Mouse (Mus musculus): Measurements from ENCODE around the gene Gm14214. TPM values are rescaled to one million over a fixed set of nuclear protein-coding genes. Genes with fewer than 3 reads are reported as not detected.

Gene Gm14214
- polyA plus RNA-seq, 1 experiment = not detected

DNA sequence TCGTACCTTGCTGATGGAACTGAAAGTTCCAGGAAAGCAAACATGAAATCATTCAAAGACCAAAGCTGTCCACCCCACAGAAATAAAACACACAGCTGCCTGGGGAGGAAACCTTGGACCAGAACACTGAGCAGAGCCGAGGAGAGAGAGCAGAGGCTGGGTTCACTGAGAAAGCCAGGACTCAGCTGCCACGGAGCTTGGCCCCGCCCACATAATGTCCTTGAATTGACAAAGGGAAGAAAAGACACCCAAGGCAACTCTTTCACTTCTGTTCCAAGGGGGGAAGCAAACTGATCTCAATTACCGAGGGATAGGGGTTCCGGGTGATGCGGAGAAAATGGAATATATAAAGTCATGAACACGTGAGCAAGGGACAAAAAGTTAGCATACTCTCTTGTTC, 17.9 kb downstream of the Gm14214 start:
- Histone ChIP-seq H3K4me3 (replicated peaks; ENCODE audit: insufficient read depth, low read depth, low read length) (no peak overlapping the region), H3K4me1 (ENCODE audit: control insufficient read depth, insufficient read depth, low read length) (no peaks in the 10 kb centered on the region), H3K27ac (ENCODE audit: insufficient read depth, low read length) (no peak overlapping the region), H3K27me3 (ENCODE audit: control insufficient read depth, insufficient read depth, low read length) (no peaks in the 10 kb centered on the region)
- 66% methylated on average over 8 of the region's 8 CpGs for WGBS
- no peak for DNase-seq
- TF ChIP-seq POLR2A (IDR thresholded peaks at IDR 0.05; ENCODE audit: borderline replicate concordance, insufficient read depth, low read length) (no peak), CTCF (IDR thresholded peaks at IDR 0.05; ENCODE audit: borderline replicate concordance, insufficient read depth, low read depth, low read length) (no peak)

- no peaks in the 10 kb centered on the region for H3K27me3 ChIP-seq (ENCODE audit: control insufficient read depth, insufficient read depth, low read length)
- WGBS = 34% methylated on average over 23 of the region's 23 CpGs
- H3K4me3 ChIP-seq (replicated peaks; ENCODE audit: insufficient read depth, low read depth, low read length) = no peak overlapping the region
- H3K4me1 ChIP-seq (ENCODE audit: control insufficient read depth, insufficient read depth, low read length) = no peaks in the 10 kb centered on the region
- no peak for DNase-seq
- H3K27ac ChIP-seq (ENCODE audit: insufficient read depth, low read length) = no peak overlapping the region
- TF ChIP-seq CTCF (IDR thresholded peaks at IDR 0.05; ENCODE audit: borderline replicate concordance, insufficient read depth, low read depth, low read length) = no peak
- no peak for TF ChIP-seq POLR2A (IDR thresholded peaks at IDR 0.05; ENCODE audit: borderline replicate concordance, insufficient read depth, low read length)
These were observed 20.5 kb downstream of the Gm14214 start for GRCm38 (mm10) chr2:154749046-154750036.

- TF ChIP-seq POLR2A (IDR thresholded peaks at IDR 0.05; ENCODE audit: borderline replicate concordance, insufficient read depth, low read length) (no peak), CTCF (IDR thresholded peaks at IDR 0.05; ENCODE audit: borderline replicate concordance, insufficient read depth, low read depth, low read length) (no peak; the same call in 1 of the 2 replicates)
- no peak overlapping the region for H3K27ac ChIP-seq (ENCODE audit: insufficient read depth, low read length)
These were observed 21.4 kb downstream of the Gm14214 start for GRCm38 (mm10) chr2:154748383-154748782.

GRCm38 (mm10) chr2:154743915-154744314, 25.9 kb downstream of the Gm14214 start:
- no peak for DNase-seq
- H3K27ac ChIP-seq (ENCODE audit: insufficient read depth, low read length) = no peak overlapping the region
- TF ChIP-seq CTCF (IDR thresholded peaks at IDR 0.05; ENCODE audit: borderline replicate concordance, insufficient read depth, low read depth, low read length) (no peak), POLR2A (IDR thresholded peaks at IDR 0.05; ENCODE audit: borderline replicate concordance, insufficient read depth, low read length) (no peak)
- H3K4me1 ChIP-seq (ENCODE audit: control insufficient read depth, insufficient read depth, low read length) = no peaks in the 10 kb centered on the region
- WGBS = 75% methylated on average over 4 of the region's 4 CpGs
- no peaks in the 10 kb centered on the region for H3K27me3 ChIP-seq (ENCODE audit: control insufficient read depth, insufficient read depth, low read length)
- no peak overlapping the region for H3K4me3 ChIP-seq (replicated peaks; ENCODE audit: insufficient read depth, low read depth, low read length)

More at GRCm38 (mm10) chr2:154748383-154748782, 21.4 kb downstream of the Gm14214 start:
- no peak overlapping the region for H3K4me3 ChIP-seq (replicated peaks; ENCODE audit: insufficient read depth, low read depth, low read length)
- H3K4me1 ChIP-seq (ENCODE audit: control insufficient read depth, insufficient read depth, low read length) = no peaks in the 10 kb centered on the region
- DNase-seq = no peak
- no peaks in the 10 kb centered on the region for H3K27me3 ChIP-seq (ENCODE audit: control insufficient read depth, insufficient read depth, low read length)
- WGBS = 86% methylated on average over 2 of the region's 2 CpGs

GRCm38 (mm10) chr2:154742911-154743819, 26.7 kb downstream of the Gm14214 start:
- no peaks in the 10 kb centered on the region for H3K27me3 ChIP-seq (ENCODE audit: control insufficient read depth, insufficient read depth, low read length)
- no peaks in the 10 kb centered on the region for H3K4me1 ChIP-seq (ENCODE audit: control insufficient read depth, insufficient read depth, low read length)
- H3K27ac ChIP-seq (ENCODE audit: insufficient read depth, low read length) = no peak overlapping the region
- TF ChIP-seq POLR2A (IDR thresholded peaks at IDR 0.05; ENCODE audit: borderline replicate concordance, insufficient read depth, low read length) = no peak
- TF ChIP-seq CTCF (IDR thresholded peaks at IDR 0.05; ENCODE audit: borderline replicate concordance, insufficient read depth, low read depth, low read length) = no peak
- no peak for DNase-seq
- H3K4me3 ChIP-seq (replicated peaks; ENCODE audit: insufficient read depth, low read depth, low read length) = no peak overlapping the region
- WGBS = 74% methylated on average over 10 of the region's 10 CpGs

GRCm38 (mm10) chr2:154738621-154739020, 31.2 kb downstream of the Gm14214 start:
- DNase-seq = peak in 1 of 2 experiments; percentile 20
- H3K27ac ChIP-seq (ENCODE audit: insufficient read depth, low read length) = no peak overlapping the region
- 68% methylated on average over 5 of the region's 5 CpGs for WGBS
- no peaks in the 10 kb centered on the region for H3K27me3 ChIP-seq (ENCODE audit: control insufficient read depth, insufficient read depth, low read length)
- no peaks in the 10 kb centered on the region for H3K4me1 ChIP-seq (ENCODE audit: control insufficient read depth, insufficient read depth, low read length)
- H3K4me3 ChIP-seq (replicated peaks; ENCODE audit: insufficient read depth, low read depth, low read length) = no peak overlapping the region
- TF ChIP-seq POLR2A (IDR thresholded peaks at IDR 0.05; ENCODE audit: borderline replicate concordance, insufficient read depth, low read length) (no peak), CTCF (IDR thresholded peaks at IDR 0.05; ENCODE audit: borderline replicate concordance, insufficient read depth, low read depth, low read length) (no peak)

DNA sequence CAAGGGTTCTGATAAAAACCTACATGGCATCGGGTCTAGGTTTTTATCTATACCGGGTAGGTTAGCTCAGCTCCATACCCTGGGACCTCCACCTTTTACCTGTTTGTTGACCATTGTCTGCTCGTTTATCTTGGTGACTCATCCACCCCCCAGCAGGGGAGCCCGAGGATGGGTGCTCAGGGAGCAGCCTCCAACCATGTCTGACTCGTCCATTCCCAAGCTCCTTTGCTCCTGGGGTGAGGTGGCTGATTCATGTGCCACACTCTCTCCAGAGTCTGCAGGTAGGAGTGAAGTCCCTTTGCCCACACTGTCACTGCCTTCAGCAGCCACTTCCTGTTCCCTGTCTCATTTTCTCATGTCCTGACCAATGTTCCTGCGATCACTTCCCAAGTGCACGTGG, 33.8 kb downstream of the Gm14214 start:
- H3K4me3 ChIP-seq (replicated peaks; ENCODE audit: insufficient read depth, low read depth, low read length) = no peak overlapping the region
- no peaks in the 10 kb centered on the region for H3K27me3 ChIP-seq (ENCODE audit: control insufficient read depth, insufficient read depth, low read length)
- H3K27ac ChIP-seq (ENCODE audit: insufficient read depth, low read length) = no peak overlapping the region
- no peaks in the 10 kb centered on the region for H3K4me1 ChIP-seq (ENCODE audit: control insufficient read depth, insufficient read depth, low read length)
- no peak for DNase-seq
- no peak for TF ChIP-seq CTCF (IDR thresholded peaks at IDR 0.05; ENCODE audit: borderline replicate concordance, insufficient read depth, low read depth, low read length)
- TF ChIP-seq POLR2A (IDR thresholded peaks at IDR 0.05; ENCODE audit: borderline replicate concordance, insufficient read depth, low read length) = no peak
- WGBS = 83% methylated on average over 7 of the region's 7 CpGs
